Mouse (Mus musculus): Measurements from ENCODE around the gene Fcer1g.

GRCm38 (mm10) chr1:171251594-171252324 is 17.6 kb upstream of the Fcer1g start:
- TF ChIP-seq POLR2AphosphoS5 (IDR thresholded peaks at IDR 0.05; ENCODE audit: insufficient replicate concordance, low read depth, low read length), result no peak
- TF ChIP-seq CTCF (IDR thresholded peaks at IDR 0.05; ENCODE audit: low read depth, low read length), result no peak
- no peak for TF ChIP-seq TAL1 (conservative IDR thresholded peaks at IDR 0.05; ENCODE audit: low read depth, low read length)

Measured in G1E (cell line).